Mouse (Mus musculus) G1E (cell line): ENCODE data around the gene Gm10031. TPM values are rescaled to one million over a fixed set of nuclear protein-coding genes. Genes with fewer than 3 reads are reported as not detected.
"Not testable (repeated sequence)": the region's sequence is repeated elsewhere in the genome, so short reads cannot be mapped to it uniquely, and the experiment has no call there.

ENCODE experiments used
- ATAC-seq: 2 replicates; pipeline ENCODE4 v1.8.0; 2016; ENCODE audit warnings: mild to moderate bottlenecking; ENCODE audit not compliant: insufficient number of reproducible peaks, poor library complexity, low FRiP score, severe bottlenecking; ENCODE audit errors: extremely low read depth
- DNase-seq: peaks from one replicate; pipeline ENCODE4 v3.0.0; 2012; ENCODE audit warnings: low spot score
- H3K27me3 ChIP-seq: 2 replicates; pipeline ENCODE4 v1.6.1; 2012; ENCODE audit warnings: mild to moderate bottlenecking, low read length, inconsistent platforms; ENCODE audit not compliant: insufficient read depth
- H3K36me3 ChIP-seq: replicated peaks from 2 replicates; pipeline ENCODE3; 2012; ENCODE audit warnings: mild to moderate bottlenecking, inconsistent platforms
- H3K4me1 ChIP-seq: 2 replicates; pipeline ENCODE4 v1.6.1; 2012; ENCODE audit warnings: low read depth, low read length, inconsistent platforms, mixed read lengths; ENCODE audit not compliant: insufficient read depth
- H3K4me3 ChIP-seq: 2 replicates; pipeline ENCODE4 v1.5.1; 2012; ENCODE audit warnings: low read depth, mild to moderate bottlenecking, inconsistent platforms, low read length, moderate library complexity, mixed read lengths
- H3K9me3 ChIP-seq: replicated peaks from 2 replicates; pipeline ENCODE4 v1.6.1; 2012; ENCODE audit warnings: inconsistent platforms
- CTCF ChIP-seq: IDR thresholded peaks from 2 replicates; pipeline ENCODE4 v1.5.1; 2012; ENCODE audit warnings: low read depth, low read length, inconsistent platforms, mixed read lengths
- GATA1 ChIP-seq: IDR thresholded peaks from 2 replicates; pipeline ENCODE4 v1.6.1; 2012; ENCODE audit warnings: borderline replicate concordance, low read length, inconsistent platforms, mixed read lengths
- GATA2 ChIP-seq: IDR thresholded peaks from 2 replicates; pipeline ENCODE4 v1.6.1; 2012; ENCODE audit warnings: low read depth, low read length, inconsistent platforms, borderline replicate concordance
- POLR2AphosphoS5 ChIP-seq: IDR thresholded peaks from 2 replicates; pipeline ENCODE4 v1.6.1; 2012; ENCODE audit warnings: low read depth, low read length, inconsistent platforms; ENCODE audit not compliant: insufficient replicate concordance
- TAL1 ChIP-seq: conservative IDR thresholded peaks from 2 replicates; pipeline ENCODE4 v1.6.1; 2012; ENCODE audit warnings: low read depth, low read length, inconsistent platforms, mixed read lengths
- polyA plus RNA-seq: library from polyadenylated mRNA; stranded (reverse); fragments of >175 nt; gene quantifications from 2 replicates; pipeline ENCODE4 v1.2.3, GENCODE M21; 2012
- total RNA-seq, 2 experiments: library from RNA; stranded (forward) in 1 of 2; stranded (reverse) in 1 of 2; fragments of 200-1000 nt in 1 of 2; fragments of >200 nt in 1 of 2; fragmentation: Nextera tagmentation in 1 of 2; gene quantifications; 2 replicates each; pipeline ENCODE4 v1.2.3; 2014 to 2017

The Gm10031 gene
- total and polyA plus RNA-seq, 3 experiments = 0.75 to 15.7 (median 7.3) TPM

DNA sequence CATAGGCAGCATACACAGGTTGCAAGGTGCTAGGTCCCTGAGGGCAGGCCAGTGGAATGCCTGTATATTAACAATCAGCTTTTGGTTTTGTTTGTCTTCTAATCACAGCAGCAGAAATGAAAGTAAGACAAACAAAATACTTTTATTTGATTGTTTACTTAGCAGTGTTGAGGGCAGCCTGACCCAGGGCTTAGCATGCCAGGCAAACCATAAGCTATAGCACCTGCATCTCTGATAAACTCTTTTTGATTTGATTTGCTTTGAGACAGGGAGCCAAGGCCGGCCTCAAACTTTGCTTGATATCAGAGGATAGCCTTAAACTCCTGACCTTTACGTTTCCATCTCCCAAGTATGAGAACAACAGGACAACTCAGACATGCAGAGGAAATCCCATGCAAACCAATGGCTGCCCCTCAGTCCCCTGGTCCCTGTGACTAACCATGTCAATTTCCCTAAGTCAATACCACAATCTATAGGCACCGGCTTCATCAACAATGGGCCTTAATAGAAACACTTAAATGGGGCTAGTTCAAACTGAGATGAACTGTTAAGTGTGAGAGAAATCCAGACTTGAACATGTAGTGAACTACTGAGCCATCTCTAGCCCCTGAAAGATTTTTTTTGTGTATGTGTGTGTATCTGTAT, 3.6 kb upstream of the Gm10031 start:
- no peak overlapping the region for H3K4me3 ChIP-seq
- no peaks in the 10 kb centered on the region for H3K4me1 ChIP-seq
- DNase-seq (no peak), ATAC-seq (no peak)
- peaks cover 10% of the 10 kb centered on the region; the same call in 1 of the 2 replicates for H3K27me3 ChIP-seq
- no peaks in the 10 kb centered on the region for H3K9me3 ChIP-seq
- TF ChIP-seq CTCF (no peak), POLR2AphosphoS5 (no peak), GATA2 (no peak)
- H3K36me3 ChIP-seq = no peaks in the 10 kb centered on the region

- H3K4me3 ChIP-seq = no peak overlapping the region
- no peaks in the 10 kb centered on the region for H3K36me3 ChIP-seq
- H3K4me1 ChIP-seq = no peaks in the 10 kb centered on the region
- H3K9me3 ChIP-seq = no peaks in the 10 kb centered on the region
- no peak for TF ChIP-seq POLR2AphosphoS5
- TF ChIP-seq TAL1 = no peak
- TF ChIP-seq GATA2 = no peak
- no peak for TF ChIP-seq GATA1
- TF ChIP-seq CTCF = no peak
- ATAC-seq (no peak), DNase-seq (no peak)
- H3K27me3 ChIP-seq = peaks cover 10% of the 10 kb centered on the region; the same call in 1 of the 2 replicates
Measured at GRCm38 (mm10) chr1:156521796-156522517, 1.9 kb upstream of the Gm10031 start.

DNA sequence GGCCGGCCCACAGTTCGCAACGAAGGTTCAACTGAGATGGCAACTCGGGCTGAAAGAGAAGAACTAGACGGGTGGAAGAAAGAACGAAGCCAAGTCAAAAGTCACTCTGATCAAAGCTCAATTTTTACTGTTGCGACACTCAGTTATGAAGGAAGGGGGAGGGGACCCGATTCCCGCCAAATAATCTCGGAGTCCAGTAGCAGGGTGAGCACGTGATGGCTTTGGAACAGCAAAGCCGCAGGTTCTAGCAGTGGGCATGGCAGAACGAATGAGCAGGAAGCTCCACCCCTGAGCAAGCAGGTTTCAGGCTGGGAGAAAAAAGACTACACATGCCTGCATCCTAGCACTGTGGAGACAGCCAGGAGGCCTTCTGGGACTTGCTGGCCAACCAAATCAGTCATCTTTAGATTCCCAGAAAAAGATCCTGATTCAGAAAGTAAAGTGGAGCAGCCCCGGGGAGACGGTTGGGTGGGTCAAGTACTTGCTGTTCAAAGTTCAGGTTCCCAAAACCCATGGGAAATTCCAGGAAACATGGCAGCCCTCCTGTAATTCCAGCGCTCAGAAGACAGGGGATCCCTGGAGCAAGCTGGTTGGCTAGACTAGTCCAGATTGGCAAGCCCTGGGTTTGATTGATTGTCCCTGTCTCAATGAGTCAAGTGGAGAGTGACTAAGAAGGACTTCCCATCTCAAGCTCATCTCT, 8.8 kb downstream of the Gm10031 start:
- DNase-seq, ATAC-seq, H3K4me1 ChIP-seq, H3K4me3 ChIP-seq, H3K27me3 ChIP-seq, H3K9me3 ChIP-seq, H3K36me3 ChIP-seq: not testable (repeated sequence)

GRCm38 (mm10) chr1:156533483-156533882, 9.7 kb downstream of the Gm10031 start:
- Histone ChIP-seq H3K36me3 (no peaks in the 10 kb centered on the region), H3K4me1 (no peaks in the 10 kb centered on the region), H3K27me3 (peaks cover 4% of the 10 kb centered on the region; the same call in 1 of the 2 replicates), H3K9me3 (no peaks in the 10 kb centered on the region), H3K4me3 (no peak overlapping the region)
- TF ChIP-seq GATA2 = no peak
- TF ChIP-seq TAL1 = no peak
- no peak for TF ChIP-seq GATA1
- no peak for TF ChIP-seq CTCF
- no peak for TF ChIP-seq POLR2AphosphoS5
- DNase-seq (no peak), ATAC-seq (no peak)

DNA sequence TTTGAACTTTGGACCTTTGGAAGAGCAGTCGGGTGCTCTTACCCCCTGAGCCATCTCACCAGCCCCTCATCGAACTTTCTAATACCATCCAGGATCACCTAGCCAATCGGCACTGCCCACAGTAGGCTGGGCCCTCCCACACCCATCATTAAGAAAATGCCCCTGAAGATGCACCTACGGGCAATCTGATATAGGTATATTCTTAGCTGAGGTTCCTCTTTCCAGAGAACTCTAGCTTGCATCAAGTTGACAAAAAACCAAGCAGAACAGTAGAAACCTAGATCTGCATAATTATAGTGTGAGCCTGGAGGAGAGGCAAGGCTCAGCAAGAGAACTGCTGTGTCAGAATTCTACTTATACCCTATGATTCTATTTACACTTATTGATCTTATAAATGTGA, 10.1 kb downstream of the Gm10031 start:
- TF ChIP-seq GATA2 (no peak), TAL1 (no peak), GATA1 (no peak), POLR2AphosphoS5 (no peak), CTCF (no peak)
- H3K27me3 ChIP-seq = peaks cover 4% of the 10 kb centered on the region; the same call in 1 of the 2 replicates
- ATAC-seq (no peak), DNase-seq (no peak)
- no peaks in the 10 kb centered on the region for H3K4me1 ChIP-seq
- no peak overlapping the region for H3K4me3 ChIP-seq
- no peaks in the 10 kb centered on the region for H3K9me3 ChIP-seq
- H3K36me3 ChIP-seq = no peaks in the 10 kb centered on the region

DNA sequence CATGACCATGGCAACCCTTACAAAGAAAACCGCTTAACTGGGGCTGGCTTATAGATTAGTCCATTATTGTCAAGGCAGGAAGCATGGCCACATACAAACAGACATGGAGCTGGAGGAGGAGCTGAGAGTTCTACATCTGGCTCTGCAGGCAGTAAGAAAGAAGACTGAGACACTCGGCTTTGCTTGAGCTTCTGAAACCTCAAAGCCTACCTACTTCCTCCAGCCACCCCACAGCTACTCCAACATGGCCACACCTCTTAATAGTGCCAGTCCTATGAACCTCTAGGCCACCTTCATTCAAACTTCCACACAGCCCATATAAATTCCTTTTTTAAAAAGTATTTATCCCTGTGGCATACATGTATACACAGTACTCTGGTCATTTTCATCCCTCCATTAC, 13.2 kb downstream of the Gm10031 start:
- TF ChIP-seq GATA1 (no peak), CTCF (no peak)
- H3K4me1 ChIP-seq = no peaks in the 10 kb centered on the region
- no peaks in the 10 kb centered on the region for H3K36me3 ChIP-seq
- no peaks in the 10 kb centered on the region for H3K9me3 ChIP-seq
- peaks cover 4% of the 10 kb centered on the region for H3K27me3 ChIP-seq
- H3K4me3 ChIP-seq = no peak overlapping the region
- DNase-seq (no peak), ATAC-seq (no peak)
